Mouse (Mus musculus): ENCODE measurements around the gene Tceal1.

- no peak for TF ChIP-seq MAFK (IDR thresholded peaks at IDR 0.05; ENCODE audit: insufficient replicate concordance, low read length)
- no peak for TF ChIP-seq USF2 (conservative IDR thresholded peaks at IDR 0.05; ENCODE audit: low read depth, low read length)
- TF ChIP-seq POLR2A (IDR thresholded peaks at IDR 0.05; ENCODE audit: low read depth, low read length): peak; percentile 69
- TF ChIP-seq ZMIZ1 (IDR thresholded peaks at IDR 0.05; ENCODE audit: low read depth, low read length): no peak
- TF ChIP-seq CTCF (conservative IDR thresholded peaks at IDR 0.05 in 1 of 2, IDR thresholded peaks at IDR 0.05 in 1 of 2; ENCODE audit: low read depth in 2 of 2, low read length in 2 of 2): no peak
- no peak for TF ChIP-seq RCOR1 (conservative IDR thresholded peaks at IDR 0.05; ENCODE audit: low read depth, low read length)
- no peak for TF ChIP-seq SIN3A (IDR thresholded peaks at IDR 0.05; ENCODE audit: low read length)
Observed at GRCm38 (mm10) chrX:136741651-136742201, 33.9 kb downstream of the Tceal1 start.

Measured in CH12.LX (cell line).